Mouse (Mus musculus) E14TG2a.4 (cell line): ENCODE data around the gene Clic3.

Experiments
- H3K27me3 ChIP-seq: 2 replicates; pipeline ENCODE4 v1.6.1; 2014; ENCODE audit warnings: low read length, control low read depth; ENCODE audit not compliant: insufficient read depth
- H3K36me3 ChIP-seq: 2 replicates; pipeline ENCODE4 v1.6.1; 2014; ENCODE audit warnings: low read length, control low read depth; ENCODE audit not compliant: insufficient read depth
- H3K4me1 ChIP-seq: replicated peaks from 2 replicates; pipeline ENCODE4 v1.6.1; 2014; ENCODE audit warnings: low read depth, low read length, control low read depth
- H3K4me3 ChIP-seq: replicated peaks from 2 replicates; pipeline ENCODE4 v1.5.1; 2014; ENCODE audit warnings: mild to moderate bottlenecking, low read length
- H3K9me3 ChIP-seq: 2 replicates; pipeline ENCODE4 v1.6.1; 2014; ENCODE audit warnings: low read length, control low read depth
- CTCF ChIP-seq: conservative IDR thresholded peaks from 2 replicates; pipeline ENCODE4 v1.5.1; 2014; ENCODE audit warnings: low read length
- NANOG ChIP-seq: IDR thresholded peaks from 2 replicates; pipeline ENCODE4 v1.6.1; 2014; ENCODE audit warnings: borderline replicate concordance, low read length, mixed read lengths
- POU5F1 ChIP-seq: IDR thresholded peaks from 2 replicates; pipeline ENCODE4 v1.6.1; 2014; ENCODE audit warnings: low read length, borderline replicate concordance

The Clic3 gene

DNA sequence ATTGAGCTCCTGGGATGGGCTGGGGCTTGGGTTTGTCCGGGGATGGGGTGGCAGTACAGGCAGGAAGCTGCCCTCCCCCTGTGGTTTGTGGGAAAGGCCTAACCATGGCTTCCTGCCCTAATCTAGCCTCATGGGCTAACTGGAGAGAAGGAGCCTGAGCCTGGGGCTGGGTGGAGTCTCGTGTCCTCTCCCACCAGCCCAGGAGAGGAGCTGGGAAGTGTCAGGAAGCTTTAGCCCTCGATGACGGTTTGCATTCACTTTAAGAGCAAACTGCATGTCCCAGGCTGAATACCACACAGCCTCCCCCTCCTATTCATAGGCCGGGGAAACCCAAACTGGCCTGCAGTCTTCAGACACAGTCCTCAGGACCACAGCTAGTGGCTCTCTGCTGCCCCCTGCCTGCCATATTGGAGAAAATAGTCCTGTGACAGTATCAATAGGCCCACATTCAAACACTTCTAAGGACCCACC is 29.9 kb upstream of the Clic3 start:
- H3K4me1 ChIP-seq: peaks cover 50% of the 10 kb centered on the region
- no peak overlapping the region for H3K4me3 ChIP-seq
- no peaks in the 10 kb centered on the region for H3K36me3 ChIP-seq
- H3K9me3 ChIP-seq: no peaks in the 10 kb centered on the region
- no peak for TF ChIP-seq NANOG
- no peak for TF ChIP-seq POU5F1
- TF ChIP-seq CTCF: peak; percentile 93
- H3K27me3 ChIP-seq: peaks cover 74% of the 10 kb centered on the region

DNA sequence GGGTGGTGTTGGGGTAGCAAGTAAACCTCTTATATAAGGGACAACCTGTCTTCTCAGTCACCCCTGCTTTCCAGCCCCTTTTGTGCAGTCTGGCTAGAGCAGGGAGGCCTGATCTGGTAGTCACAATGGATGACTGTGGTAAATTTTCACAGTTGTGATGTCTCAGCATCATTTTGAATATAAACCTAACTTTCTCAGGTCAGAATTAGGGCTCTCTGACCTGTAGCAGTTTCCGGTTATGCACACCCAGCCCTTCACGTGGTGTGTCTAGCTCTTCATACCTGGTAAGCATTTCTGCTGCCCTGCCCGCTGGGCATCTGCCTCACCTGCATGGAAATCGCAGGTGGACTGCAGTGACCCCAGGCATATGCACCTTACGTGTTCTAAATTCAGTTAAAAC is 29.4 kb upstream of the Clic3 start:
- Histone ChIP-seq H3K36me3 (no peaks in the 10 kb centered on the region), H3K4me1 (peaks cover 47% of the 10 kb centered on the region), H3K4me3 (no peak overlapping the region), H3K27me3 (peaks cover 75% of the 10 kb centered on the region), H3K9me3 (no peaks in the 10 kb centered on the region)
- no peak for TF ChIP-seq CTCF
- TF ChIP-seq NANOG: no peak
- TF ChIP-seq POU5F1: no peak

DNA sequence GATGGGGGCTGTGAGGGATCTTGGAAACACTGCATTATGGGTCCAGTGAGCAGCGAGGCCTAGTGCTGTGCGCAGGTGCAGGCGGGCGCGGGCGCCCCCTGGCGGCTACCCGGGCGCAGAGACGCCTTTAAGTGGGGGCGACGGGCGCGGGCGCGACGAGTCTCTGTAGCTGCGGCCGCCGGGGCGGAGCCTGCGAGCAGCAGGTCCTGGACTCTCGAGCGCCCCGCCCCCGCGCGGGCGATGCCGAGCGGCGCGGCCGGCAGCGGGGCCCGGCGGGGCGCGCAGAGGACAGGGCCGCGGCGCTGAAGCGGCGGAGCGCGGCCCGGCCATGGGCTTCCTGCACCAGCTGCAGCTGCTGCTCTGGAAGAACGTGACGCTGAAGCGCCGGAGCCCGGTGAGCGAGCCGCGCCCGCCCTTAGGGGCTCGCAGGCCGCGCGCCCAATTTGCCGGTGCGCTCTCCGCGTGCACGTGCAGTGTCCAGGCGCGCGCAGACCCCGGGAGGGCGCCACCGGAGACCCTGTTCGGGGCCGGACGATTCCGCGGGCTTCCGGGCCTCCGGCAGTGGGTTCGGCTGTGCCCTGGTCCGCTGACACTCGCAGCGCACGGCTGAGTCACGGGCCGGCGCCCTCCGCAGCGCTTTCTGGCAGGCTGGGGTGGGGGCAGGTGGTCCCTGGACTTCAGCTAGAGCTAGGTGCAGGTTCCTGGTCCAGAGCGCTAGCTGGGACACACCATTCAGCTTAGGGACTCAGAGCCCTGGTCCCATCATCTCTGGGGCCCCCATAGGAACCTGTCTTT is 28.0 kb upstream of the Clic3 start, which contains the start of gene Abca2:
Abca2 (plus strand) TSS at position 262 of the 795 bp plus-strand sequence.
- TF ChIP-seq CTCF (no peak), NANOG (no peak)
- H3K4me3 ChIP-seq: peak within 1 kb of the TSS; percentile 91
- H3K9me3 ChIP-seq: no peaks in the 10 kb centered on the region
- H3K4me1 ChIP-seq: peaks cover 37% of the 10 kb centered on the region
- no peaks in the 10 kb centered on the region for H3K36me3 ChIP-seq
- H3K27me3 ChIP-seq: peaks cover 61% of the 10 kb centered on the region

DNA sequence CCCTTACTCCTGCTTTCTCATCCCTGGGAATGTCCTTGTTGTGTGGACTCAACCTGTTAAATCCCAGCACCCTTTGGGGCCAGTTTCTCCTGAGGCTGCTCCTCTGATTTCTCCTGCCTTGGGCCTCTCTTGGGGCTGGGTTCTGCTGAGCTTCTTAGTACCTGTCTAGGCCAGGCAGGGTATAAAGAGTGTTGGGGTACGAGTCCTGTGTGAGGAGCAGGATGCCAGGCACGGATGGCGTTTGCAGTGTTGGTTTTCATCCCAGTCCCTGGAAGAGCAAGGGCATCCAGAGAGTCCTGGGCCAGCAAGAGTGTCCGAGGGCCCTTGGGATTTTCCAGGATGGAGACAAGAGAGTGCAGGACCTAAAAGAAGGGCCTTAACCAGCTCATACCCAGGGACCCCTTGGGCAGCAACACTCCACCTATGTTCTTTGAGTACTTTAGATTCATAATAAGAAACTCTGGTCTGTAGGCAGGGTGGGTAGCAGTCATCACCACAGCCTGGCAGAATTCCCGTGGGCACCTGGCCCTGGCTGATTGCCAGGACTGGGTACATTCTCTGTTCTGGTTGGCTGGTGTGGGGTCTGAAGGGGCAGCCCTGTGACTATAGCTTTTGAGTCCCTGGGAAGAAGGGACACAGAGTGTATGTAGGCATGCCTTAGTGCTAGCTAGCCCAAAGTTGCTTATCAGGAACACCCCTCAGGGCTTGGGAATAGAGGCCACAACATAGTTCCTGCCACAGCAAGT is 27.0 kb upstream of the Clic3 start:
- peaks cover 59% of the 10 kb centered on the region for H3K27me3 ChIP-seq
- H3K4me1 ChIP-seq: peaks cover 35% of the 10 kb centered on the region
- H3K36me3 ChIP-seq: no peaks in the 10 kb centered on the region
- H3K9me3 ChIP-seq: no peaks in the 10 kb centered on the region
- TF ChIP-seq NANOG: no peak
- no peak for TF ChIP-seq POU5F1
- TF ChIP-seq CTCF: no peak
- peak overlapping the region; percentile 91 for H3K4me3 ChIP-seq

DNA sequence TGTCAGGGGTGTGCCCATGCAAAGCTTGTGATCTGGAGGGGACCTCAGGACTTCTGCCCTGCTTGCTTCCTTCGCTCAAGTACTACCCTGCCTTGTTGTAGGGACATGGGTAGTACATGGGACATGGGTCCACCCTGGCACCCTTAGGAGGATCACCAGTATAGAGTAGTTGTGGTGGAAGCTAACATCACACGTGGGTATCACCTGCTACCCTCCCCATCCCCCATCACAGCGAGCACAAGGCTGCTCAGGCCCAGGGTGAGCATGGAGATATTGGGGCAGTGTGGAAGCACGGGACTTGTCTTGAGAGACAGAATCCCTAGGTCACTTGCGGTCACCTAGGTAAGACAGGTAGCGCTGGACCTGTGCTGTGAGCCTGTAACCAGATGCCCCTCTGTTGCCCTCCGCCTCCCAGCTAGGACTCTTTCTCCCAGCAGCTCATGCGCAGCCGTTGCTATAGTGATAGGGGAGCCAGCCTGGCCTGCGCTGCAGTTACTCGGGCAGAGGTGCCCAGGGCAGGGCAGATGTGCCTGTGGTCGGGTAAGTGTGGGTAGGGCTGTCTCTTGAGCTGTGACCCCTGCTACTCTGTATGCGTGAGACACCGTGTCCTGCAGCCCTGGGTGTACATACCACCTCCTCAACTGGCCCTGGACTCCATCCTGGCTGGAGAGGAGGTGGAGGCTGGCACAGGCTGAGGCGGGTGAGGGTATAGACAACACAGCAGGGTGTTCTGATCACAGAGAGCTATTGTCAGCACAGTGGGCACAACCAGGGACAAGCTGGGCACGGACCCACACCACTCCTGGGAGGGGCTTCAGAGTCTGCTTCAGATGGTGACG is 26.0 kb upstream of the Clic3 start:
- no peak overlapping the region for H3K4me3 ChIP-seq
- H3K27me3 ChIP-seq: peaks cover 58% of the 10 kb centered on the region
- TF ChIP-seq POU5F1: no peak
- no peak for TF ChIP-seq CTCF
- TF ChIP-seq NANOG: no peak
- H3K36me3 ChIP-seq: no peaks in the 10 kb centered on the region
- H3K4me1 ChIP-seq: peaks cover 25% of the 10 kb centered on the region
- no peaks in the 10 kb centered on the region for H3K9me3 ChIP-seq

DNA sequence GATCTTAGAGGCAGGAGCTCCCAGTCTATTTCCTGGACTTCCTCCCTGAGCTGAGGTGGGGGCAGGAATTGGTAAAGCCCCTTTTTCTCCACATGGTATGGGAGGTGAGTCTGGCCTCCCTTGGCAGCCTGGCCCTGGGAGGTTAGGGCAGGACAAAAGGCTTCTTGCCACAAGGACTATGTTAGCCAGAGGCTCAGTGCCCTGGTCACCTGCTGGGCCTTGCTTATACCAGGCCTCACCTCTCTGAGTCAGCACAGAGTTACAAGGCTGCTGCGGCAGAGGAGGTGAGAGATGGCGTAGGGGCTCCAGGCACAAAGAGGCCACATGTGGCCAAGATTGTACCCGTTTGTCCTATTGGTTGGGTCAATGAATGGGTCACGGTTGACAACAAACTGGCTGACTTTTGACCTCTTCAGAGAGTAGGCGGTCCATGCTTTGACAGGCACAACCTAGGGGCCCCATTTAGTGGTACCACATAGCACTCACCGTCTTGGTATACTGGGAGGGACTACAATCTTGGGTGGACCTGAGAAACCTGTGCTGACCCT is 25.3 kb upstream of the Clic3 start:
- Histone ChIP-seq H3K4me3 (no peak overlapping the region), H3K36me3 (peaks cover 1% of the 10 kb centered on the region; the same call in 1 of the 2 replicates), H3K27me3 (peaks cover 56% of the 10 kb centered on the region), H3K4me1 (peaks cover 22% of the 10 kb centered on the region), H3K9me3 (no peaks in the 10 kb centered on the region)
- TF ChIP-seq NANOG: no peak
- no peak for TF ChIP-seq CTCF
- no peak for TF ChIP-seq POU5F1

DNA sequence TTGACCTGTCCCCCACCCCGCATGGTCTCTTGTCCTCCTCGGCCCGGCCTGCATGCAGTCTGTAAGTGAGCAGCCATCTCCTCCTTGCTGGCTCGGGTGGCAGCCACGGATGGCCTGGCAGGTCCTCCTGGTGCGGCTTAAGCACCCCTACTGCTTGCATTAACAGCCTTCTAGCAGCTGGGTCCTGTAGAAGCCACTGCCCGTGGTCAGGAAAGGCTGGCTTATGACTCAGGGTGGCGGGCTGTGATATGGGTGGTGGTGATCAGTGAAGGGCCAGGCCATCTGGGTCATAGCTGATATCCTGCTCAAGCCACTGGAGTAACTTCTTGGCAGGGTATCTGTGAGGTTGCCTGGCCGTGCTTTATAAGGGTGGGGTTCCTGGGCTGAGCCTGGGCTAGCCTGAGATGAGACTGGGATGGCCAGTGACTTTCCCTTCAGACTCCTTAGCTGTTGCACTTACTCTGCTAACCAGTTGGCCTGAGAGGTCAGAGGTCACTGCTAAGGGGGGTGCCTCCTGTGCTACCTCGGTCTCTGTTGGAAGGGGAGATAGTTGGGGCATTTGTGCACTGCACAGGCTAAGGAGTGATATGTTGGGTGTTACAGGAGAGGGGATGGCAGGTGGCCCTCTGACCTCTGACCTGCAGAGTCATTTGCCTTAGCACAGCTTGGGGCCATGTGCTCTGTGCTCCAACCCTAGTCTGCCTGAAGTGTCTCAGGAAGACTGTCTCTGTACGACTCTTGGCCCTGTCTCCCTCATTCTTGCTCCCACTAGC is 24.1 kb upstream of the Clic3 start:
- no peak overlapping the region for H3K4me3 ChIP-seq
- peaks cover 26% of the 10 kb centered on the region for H3K4me1 ChIP-seq
- H3K36me3 ChIP-seq: peaks cover 9% of the 10 kb centered on the region; the same call in 1 of the 2 replicates
- no peaks in the 10 kb centered on the region for H3K9me3 ChIP-seq
- H3K27me3 ChIP-seq: peaks cover 55% of the 10 kb centered on the region
- TF ChIP-seq NANOG (no peak), POU5F1 (no peak), CTCF (no peak)
